Mouse (Mus musculus) olfactory bulb, adult 2 months (tissue): ENCODE measurements around the gene Garnl3.

ENCODE experiments used
- CTCF ChIP-seq: fragments of 200-500 bp; IDR thresholded peaks from 2 replicates; pipeline ENCODE4 v1.5.1; 2012; ENCODE audit warnings: low read depth, mild to moderate bottlenecking, low read length, moderate library complexity; ENCODE audit not compliant: insufficient read depth
- POLR2A ChIP-seq: fragments of 200-500 bp; IDR thresholded peaks from 2 replicates; pipeline ENCODE4 v1.6.1; 2012; ENCODE audit warnings: mild to moderate bottlenecking, low read depth, low read length, moderate library complexity; ENCODE audit not compliant: insufficient read depth

GRCm38 (mm10) chr2:33130141-33130525 is 1.3 kb downstream of the Garnl3 start:
- no peak for TF ChIP-seq CTCF
- TF ChIP-seq POLR2A, result no peak
